Mouse (Mus musculus): Measurements from ENCODE around the gene Abcc4. TPM values are rescaled to one million over a fixed set of nuclear protein-coding genes. Genes with fewer than 3 reads are reported as not detected.
A peak's percentile ranks its signal among the peaks of the same experiment; 100 is the strongest.

Gene Abcc4
- polyA plus RNA-seq, 1 experiment from 2014 or later = 4.5 TPM

DNA sequence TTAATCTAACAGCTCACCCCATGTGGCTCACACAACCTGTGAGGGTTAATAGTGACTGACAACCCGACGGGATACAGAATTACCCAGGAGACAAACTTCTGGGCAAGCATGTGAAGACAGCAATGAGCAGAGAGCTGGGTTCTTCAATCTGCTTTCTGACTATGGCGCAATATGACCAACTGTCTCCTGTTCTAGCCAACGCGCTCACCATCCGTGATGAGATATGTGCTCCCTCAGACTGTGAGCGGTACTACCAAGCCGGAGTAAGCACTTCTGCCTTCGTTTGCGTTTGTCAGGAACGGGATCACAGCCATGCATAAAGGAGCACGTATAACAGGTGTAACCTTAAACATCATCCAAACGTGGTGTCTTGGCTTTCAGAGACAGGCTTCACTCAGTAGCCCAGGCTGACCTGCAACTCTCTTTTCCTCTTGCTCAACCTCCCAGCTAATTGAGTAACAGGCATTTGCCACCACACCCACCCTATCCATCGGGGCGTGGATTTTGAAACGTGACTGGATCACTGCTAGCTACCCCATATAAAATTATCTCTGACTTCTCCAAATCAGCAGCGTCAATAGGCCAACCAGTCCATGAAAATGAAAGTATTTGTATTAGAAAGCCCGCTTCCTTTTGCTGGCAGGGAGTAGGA lies 43.3 kb downstream of the Abcc4 start:
- H3K4me2 ChIP-seq = no peak overlapping the region
- no peak overlapping the region for H3K4me3 ChIP-seq (ENCODE audit: low read depth, low read length)
- H3K4me1 ChIP-seq (replicated peaks; ENCODE audit: control insufficient read depth, insufficient read depth, low read length) = peaks cover 22% of the 10 kb centered on the region
- DNase-seq (ENCODE audit: low spot score) (no peak), ATAC-seq (replicated peaks; ENCODE audit: low FRiP score) (no peak)
- H3K27me3 ChIP-seq (replicated peaks; ENCODE audit: control insufficient read depth, insufficient read depth, low read length) = no peaks in the 10 kb centered on the region
- 86% methylated on average over 18 of the region's 18 CpGs for WGBS
- H3K27ac ChIP-seq (ENCODE audit: low read depth, low read length) = no peak overlapping the region
- H3K36me3 ChIP-seq (ENCODE audit: control insufficient read depth, insufficient read depth, low read length) = no peaks in the 10 kb centered on the region
- no peak overlapping the region for H3K9ac ChIP-seq (ENCODE audit: low read depth, low read length)
- H3K9me3 ChIP-seq (ENCODE audit: control insufficient read depth, low read length) = no peaks in the 10 kb centered on the region

DNA sequence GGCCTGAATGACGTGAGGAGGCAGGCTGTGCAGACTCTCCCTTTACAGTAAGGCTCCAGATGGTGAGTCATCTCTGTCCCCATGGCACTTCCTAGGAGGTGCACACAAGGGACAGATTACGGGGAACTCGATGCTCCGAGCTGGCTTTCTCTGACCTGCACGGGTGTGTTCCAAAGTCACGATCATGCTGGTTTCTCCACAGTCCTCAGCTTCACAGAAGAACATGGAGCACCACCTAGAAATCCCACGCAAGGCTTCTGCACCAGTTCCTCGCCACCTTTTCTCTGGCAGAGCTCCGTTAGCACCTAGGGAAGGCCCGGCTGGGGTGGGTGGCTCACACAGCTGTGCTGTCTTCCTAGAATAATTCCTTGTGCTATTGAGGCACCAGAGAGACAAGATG lies 43.9 kb downstream of the Abcc4 start:
- WGBS = 81% methylated on average over 10 of the region's 10 CpGs
- Histone ChIP-seq H3K9ac (ENCODE audit: low read depth, low read length) (no peak overlapping the region), H3K4me2 (no peak overlapping the region), H3K4me1 (replicated peaks; ENCODE audit: control insufficient read depth, insufficient read depth, low read length) (peaks cover 26% of the 10 kb centered on the region), H3K4me3 (ENCODE audit: low read depth, low read length) (no peak overlapping the region), H3K27me3 (replicated peaks; ENCODE audit: control insufficient read depth, insufficient read depth, low read length) (no peaks in the 10 kb centered on the region), H3K27ac (ENCODE audit: low read depth, low read length) (no peak overlapping the region), H3K9me3 (ENCODE audit: control insufficient read depth, low read length) (no peaks in the 10 kb centered on the region), H3K36me3 (ENCODE audit: control insufficient read depth, insufficient read depth, low read length) (no peaks in the 10 kb centered on the region)
- ATAC-seq (replicated peaks; ENCODE audit: low FRiP score) (no peak), DNase-seq (ENCODE audit: low spot score) (no peak)

DNA sequence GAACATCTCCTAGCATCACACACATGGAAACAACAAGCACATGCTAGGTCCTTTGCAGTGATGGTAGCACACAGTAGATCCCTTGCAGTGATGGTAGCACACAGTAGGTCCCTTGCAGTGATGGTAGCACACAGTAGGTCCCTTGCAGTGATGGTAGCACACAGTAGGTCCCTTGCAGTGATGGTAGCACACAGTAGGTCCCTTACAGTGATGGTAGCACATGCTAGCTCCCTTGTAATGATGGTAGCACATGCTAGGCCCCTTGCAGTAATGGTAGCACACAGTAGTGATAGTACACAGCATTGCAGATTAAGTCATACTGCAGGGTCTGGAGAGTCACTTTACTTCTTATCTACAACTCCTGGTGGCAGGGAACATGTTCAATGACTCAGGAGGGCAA lies 46.8 kb downstream of the Abcc4 start:
- Histone ChIP-seq H3K9me3 (ENCODE audit: control insufficient read depth, low read length) (no peaks in the 10 kb centered on the region), H3K9ac (ENCODE audit: low read depth, low read length) (no peak overlapping the region), H3K4me3 (ENCODE audit: low read depth, low read length) (no peak overlapping the region), H3K36me3 (ENCODE audit: control insufficient read depth, insufficient read depth, low read length) (no peaks in the 10 kb centered on the region), H3K27ac (ENCODE audit: low read depth, low read length) (no peak overlapping the region), H3K4me1 (replicated peaks; ENCODE audit: control insufficient read depth, insufficient read depth, low read length) (peaks cover 25% of the 10 kb centered on the region), H3K4me2 (no peak overlapping the region), H3K27me3 (replicated peaks; ENCODE audit: control insufficient read depth, insufficient read depth, low read length) (no peaks in the 10 kb centered on the region)
- ATAC-seq (replicated peaks; ENCODE audit: low FRiP score) (no peak), DNase-seq (ENCODE audit: low spot score) (no peak)

DNA sequence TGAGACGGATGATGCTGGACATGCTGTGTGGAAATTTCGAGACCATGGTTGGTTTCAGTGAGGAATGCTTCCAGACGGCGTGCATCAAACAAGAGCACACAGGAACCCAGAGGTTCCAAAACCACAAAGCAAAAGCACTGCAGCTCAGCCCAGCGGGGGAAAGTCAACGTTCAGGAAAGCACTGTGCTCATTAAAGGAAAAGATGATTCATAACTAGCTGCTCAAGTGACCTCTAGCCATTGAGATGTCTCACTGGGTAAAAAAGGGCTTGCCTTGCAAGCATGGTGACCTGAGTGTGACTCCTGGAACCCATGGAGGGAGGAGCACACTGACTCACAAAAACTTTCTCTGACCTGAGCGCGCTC lies 47.7 kb downstream of the Abcc4 start:
- Histone ChIP-seq H3K27ac (ENCODE audit: low read depth, low read length) (no peak overlapping the region), H3K4me2 (no peak overlapping the region), H3K9me3 (ENCODE audit: control insufficient read depth, low read length) (no peaks in the 10 kb centered on the region), H3K4me1 (replicated peaks; ENCODE audit: control insufficient read depth, insufficient read depth, low read length) (peaks cover 25% of the 10 kb centered on the region), H3K9ac (ENCODE audit: low read depth, low read length) (no peak overlapping the region), H3K36me3 (ENCODE audit: control insufficient read depth, insufficient read depth, low read length) (no peaks in the 10 kb centered on the region), H3K4me3 (ENCODE audit: low read depth, low read length) (no peak overlapping the region), H3K27me3 (replicated peaks; ENCODE audit: control insufficient read depth, insufficient read depth, low read length) (no peaks in the 10 kb centered on the region)
- 69% methylated on average over 8 of the region's 8 CpGs for WGBS
- DNase-seq (ENCODE audit: low spot score) (no peak), ATAC-seq (replicated peaks; ENCODE audit: low FRiP score) (no peak)

DNA sequence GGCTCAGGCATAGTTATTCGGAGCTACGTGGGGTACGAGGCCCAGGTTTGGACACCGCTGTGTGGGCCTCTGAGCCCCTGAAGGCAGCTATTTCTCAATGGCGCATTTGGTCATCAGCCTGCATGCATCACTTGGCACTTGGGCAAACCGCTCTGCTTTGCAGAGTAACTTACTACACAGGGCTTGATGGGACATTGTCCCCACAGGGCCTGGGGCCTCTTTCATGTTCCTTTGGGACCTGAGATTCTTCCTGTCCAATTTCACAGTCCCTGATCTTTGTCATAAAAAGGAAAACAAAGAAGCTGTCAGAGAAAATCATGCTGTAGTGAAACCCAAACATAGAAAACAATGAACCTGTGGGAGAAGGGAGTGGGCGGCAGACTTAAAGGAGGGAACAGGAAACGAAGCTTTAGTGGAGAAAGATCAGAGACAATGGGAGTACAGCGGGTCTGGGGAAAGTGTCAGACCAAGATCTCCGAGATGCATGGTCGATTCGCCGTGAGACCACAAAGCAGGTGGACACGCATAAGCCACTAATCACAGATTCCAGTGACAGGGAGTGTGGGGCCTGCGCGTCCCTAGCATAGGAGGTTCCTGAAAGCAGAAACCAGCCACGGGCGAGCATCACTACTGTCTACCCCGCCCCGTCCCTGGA lies 48.2 kb downstream of the Abcc4 start:
- H3K4me3 ChIP-seq (ENCODE audit: low read depth, low read length) = no peak overlapping the region
- no peaks in the 10 kb centered on the region for H3K27me3 ChIP-seq (replicated peaks; ENCODE audit: control insufficient read depth, insufficient read depth, low read length)
- DNase-seq (ENCODE audit: low spot score) = no peak
- H3K9ac ChIP-seq (ENCODE audit: low read depth, low read length) = no peak overlapping the region
- peak overlapping the region; percentile 27 for H3K4me2 ChIP-seq
- no peaks in the 10 kb centered on the region for H3K9me3 ChIP-seq (ENCODE audit: control insufficient read depth, low read length)
- WGBS = 71% methylated on average over 20 of the region's 20 CpGs
- peaks cover 25% of the 10 kb centered on the region for H3K4me1 ChIP-seq (replicated peaks; ENCODE audit: control insufficient read depth, insufficient read depth, low read length)
- no peaks in the 10 kb centered on the region for H3K36me3 ChIP-seq (ENCODE audit: control insufficient read depth, insufficient read depth, low read length)
- ATAC-seq (replicated peaks; ENCODE audit: low FRiP score) = 0 out of 2 replicates have a peak, but pooled peaks have one; percentile 12
- H3K27ac ChIP-seq (ENCODE audit: low read depth, low read length) = peak overlapping the region; percentile 87

DNA sequence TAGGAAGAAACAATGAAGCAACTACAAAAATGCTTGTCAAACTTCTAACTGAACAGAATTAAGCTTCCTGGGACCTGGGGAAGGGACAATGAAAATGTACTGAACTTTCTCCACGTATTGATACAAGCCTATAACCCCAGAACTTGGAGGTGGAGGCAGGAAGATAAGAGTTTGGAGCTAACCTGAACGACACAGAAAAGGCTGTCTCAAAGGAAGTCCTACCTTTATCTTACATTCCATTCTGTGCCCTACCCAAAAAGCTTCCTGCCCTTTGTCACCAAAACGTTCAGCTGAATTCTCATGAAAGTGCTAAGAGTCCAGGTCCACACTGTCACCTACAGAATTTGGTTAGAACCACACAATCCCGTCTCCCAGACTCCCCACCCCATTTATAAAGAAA lies 48.8 kb downstream of the Abcc4 start:
- ATAC-seq (replicated peaks; ENCODE audit: low FRiP score) (peak; percentile 80), DNase-seq (ENCODE audit: low spot score) (no peak)
- H3K4me3 ChIP-seq (ENCODE audit: low read depth, low read length) = no peak overlapping the region
- H3K9me3 ChIP-seq (ENCODE audit: control insufficient read depth, low read length) = no peaks in the 10 kb centered on the region
- H3K9ac ChIP-seq (ENCODE audit: low read depth, low read length) = peak overlapping the region; percentile 25; the same call in 1 of the 2 replicates
- peak overlapping the region; percentile 27 for H3K4me2 ChIP-seq
- H3K36me3 ChIP-seq (ENCODE audit: control insufficient read depth, insufficient read depth, low read length) = no peaks in the 10 kb centered on the region
- WGBS = 25% methylated on average over 4 of the region's 4 CpGs
- peak overlapping the region; percentile 87 for H3K27ac ChIP-seq (ENCODE audit: low read depth, low read length)
- peaks cover 25% of the 10 kb centered on the region for H3K4me1 ChIP-seq (replicated peaks; ENCODE audit: control insufficient read depth, insufficient read depth, low read length)
- H3K27me3 ChIP-seq (replicated peaks; ENCODE audit: control insufficient read depth, insufficient read depth, low read length) = no peaks in the 10 kb centered on the region

DNA sequence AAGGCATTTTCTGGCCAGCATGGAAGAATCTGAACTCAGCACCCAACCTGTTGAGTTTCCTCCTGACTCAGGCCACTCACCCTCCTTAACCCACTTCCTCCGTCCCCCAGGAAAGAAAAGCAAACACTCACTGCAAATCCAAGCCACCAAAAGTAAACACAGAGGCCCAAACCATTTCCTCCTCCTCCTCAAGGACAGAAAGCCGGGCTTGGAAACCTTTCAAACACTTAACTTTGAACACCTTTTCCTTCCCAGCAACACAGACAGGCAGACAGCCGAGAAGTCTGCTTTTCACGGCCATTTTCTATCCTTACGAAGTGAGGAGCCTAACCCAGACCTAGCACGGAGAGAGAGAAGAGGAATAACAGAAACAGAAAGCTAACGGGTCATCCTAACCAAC lies 50.0 kb downstream of the Abcc4 start:
- Histone ChIP-seq H3K4me2 (no peak overlapping the region), H3K9ac (ENCODE audit: low read depth, low read length) (no peak overlapping the region), H3K27me3 (replicated peaks; ENCODE audit: control insufficient read depth, insufficient read depth, low read length) (no peaks in the 10 kb centered on the region), H3K36me3 (ENCODE audit: control insufficient read depth, insufficient read depth, low read length) (no peaks in the 10 kb centered on the region), H3K9me3 (ENCODE audit: control insufficient read depth, low read length) (no peaks in the 10 kb centered on the region), H3K4me1 (replicated peaks; ENCODE audit: control insufficient read depth, insufficient read depth, low read length) (peaks cover 25% of the 10 kb centered on the region), H3K4me3 (ENCODE audit: low read depth, low read length) (no peak overlapping the region), H3K27ac (ENCODE audit: low read depth, low read length) (peak overlapping the region; percentile 87; the same call in 1 of the 2 replicates)
- DNase-seq (ENCODE audit: low spot score) = no peak
- WGBS = 70% methylated on average over 7 of the region's 7 CpGs
- no peak for ATAC-seq (replicated peaks; ENCODE audit: low FRiP score)

DNA sequence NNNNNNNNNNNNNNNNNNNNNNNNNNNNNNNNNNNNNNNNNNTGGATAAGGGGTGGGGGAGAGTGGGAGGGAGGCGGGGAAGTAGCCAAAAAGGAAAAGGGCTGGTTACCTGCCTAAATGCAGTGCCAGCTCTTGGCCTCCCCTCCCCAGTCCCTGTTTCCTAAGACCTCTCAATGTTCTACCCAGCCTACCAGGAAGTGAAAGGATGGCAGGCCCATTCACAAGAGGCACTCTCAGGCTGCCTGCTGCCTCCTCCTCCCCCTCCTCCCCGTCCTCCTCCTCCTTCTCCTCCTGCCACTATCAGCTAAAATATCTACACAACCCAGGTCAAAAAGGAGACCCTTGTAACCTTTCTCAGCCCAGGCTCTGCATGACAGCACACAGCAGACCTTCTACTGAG lies 51.1 kb downstream of the Abcc4 start:
- Histone ChIP-seq H3K4me2 (no peak overlapping the region), H3K36me3 (ENCODE audit: control insufficient read depth, insufficient read depth, low read length) (no peaks in the 10 kb centered on the region), H3K4me3 (ENCODE audit: low read depth, low read length) (no peak overlapping the region), H3K27me3 (replicated peaks; ENCODE audit: control insufficient read depth, insufficient read depth, low read length) (no peaks in the 10 kb centered on the region), H3K9me3 (ENCODE audit: control insufficient read depth, low read length) (no peaks in the 10 kb centered on the region), H3K27ac (ENCODE audit: low read depth, low read length) (no peak overlapping the region), H3K4me1 (replicated peaks; ENCODE audit: control insufficient read depth, insufficient read depth, low read length) (peaks cover 19% of the 10 kb centered on the region), H3K9ac (ENCODE audit: low read depth, low read length) (no peak overlapping the region)
- ATAC-seq (replicated peaks; ENCODE audit: low FRiP score) (no peak), DNase-seq (ENCODE audit: low spot score) (no peak)
- WGBS = 41% methylated on average over 2 of the region's 2 CpGs

All from liver, embryonic 11.5 days (tissue).